Mouse (Mus musculus): ENCODE measurements at regions not wholly inside any gene's neighbourhood (a gene's known extent, or its start where the extent isn't known, plus 50 kb on each side); places are given as distances from the start of the nearest gene placed in this dataset.

GRCm38 (mm10) chr4:56070664-56071334 is 538.5 kb upstream of the Klf4 start:
- no peak for DNase-seq (ENCODE audit: low read depth, low spot score)

DNA sequence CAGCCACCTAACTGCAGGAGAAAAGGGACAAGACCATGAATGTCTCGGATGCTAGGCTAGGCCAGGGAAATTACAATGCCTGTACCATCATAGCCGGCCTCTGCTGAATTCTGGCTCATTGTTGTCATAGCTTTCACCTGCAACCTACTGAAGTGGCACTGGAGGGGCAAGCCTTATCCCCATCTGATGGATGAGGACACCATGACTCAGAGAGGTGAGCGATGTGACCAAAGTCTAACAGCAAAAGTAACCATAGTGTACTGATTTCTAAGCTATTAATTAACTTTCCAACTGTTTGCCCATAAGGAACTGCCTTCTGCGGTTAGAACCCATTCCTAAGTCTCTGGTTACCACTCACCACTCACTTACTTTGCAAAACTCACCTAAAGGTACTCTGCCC is 536.6 kb upstream of the Klf4 start:
- no peak for DNase-seq (ENCODE audit: low read depth, low spot score)

GRCm38 (mm10) chr4:56064657-56065056 is 532.4 kb upstream of the Klf4 start:
- no peak for DNase-seq (ENCODE audit: low read depth, low spot score)

- no peak for DNase-seq (ENCODE audit: low read depth, low spot score)
Measured at GRCm38 (mm10) chr4:56051792-56052380, 519.6 kb upstream of the Klf4 start.

DNA sequence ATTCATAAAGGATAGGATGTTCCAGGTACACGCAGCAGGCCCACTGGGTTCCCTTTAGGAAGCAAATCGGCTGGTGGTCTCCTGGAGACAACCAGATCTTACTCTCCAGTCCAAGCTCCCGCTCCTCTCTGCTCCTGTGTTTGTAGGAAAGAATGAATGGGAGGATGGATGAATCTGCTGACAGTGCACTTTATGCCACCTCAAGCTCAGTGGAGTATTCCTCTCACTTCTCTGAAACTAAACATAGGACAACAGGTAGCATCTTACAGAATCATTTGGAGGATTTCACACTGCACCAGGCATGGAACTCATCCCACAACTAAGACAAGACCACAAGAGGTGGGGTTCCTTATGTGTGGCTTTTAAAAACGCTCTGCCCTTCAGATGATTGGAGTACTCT is 507.1 kb upstream of the Klf4 start:
- no peak for DNase-seq (ENCODE audit: low read depth, low spot score)

DNA sequence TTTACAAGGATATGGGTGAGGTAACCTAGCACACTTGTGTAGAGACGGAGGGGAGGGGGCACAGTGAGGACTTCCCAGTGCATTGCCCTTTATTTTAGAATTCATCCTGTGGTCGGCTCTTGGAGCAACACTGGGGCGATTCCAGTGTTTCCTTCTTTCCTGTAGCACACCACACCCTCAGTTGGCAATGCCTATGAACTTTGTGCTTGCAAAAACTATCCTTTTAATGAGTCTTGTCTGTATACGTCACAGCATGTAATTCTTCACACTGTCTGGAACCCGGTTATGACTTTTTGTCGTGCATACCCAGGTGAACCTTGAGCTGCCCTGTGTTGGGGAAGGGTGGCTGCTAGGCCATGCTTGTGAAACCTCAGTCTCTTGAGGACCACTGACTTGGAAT is 504.1 kb upstream of the Klf4 start:
- DNase-seq (ENCODE audit: low read depth, low spot score) = no peak

DNA sequence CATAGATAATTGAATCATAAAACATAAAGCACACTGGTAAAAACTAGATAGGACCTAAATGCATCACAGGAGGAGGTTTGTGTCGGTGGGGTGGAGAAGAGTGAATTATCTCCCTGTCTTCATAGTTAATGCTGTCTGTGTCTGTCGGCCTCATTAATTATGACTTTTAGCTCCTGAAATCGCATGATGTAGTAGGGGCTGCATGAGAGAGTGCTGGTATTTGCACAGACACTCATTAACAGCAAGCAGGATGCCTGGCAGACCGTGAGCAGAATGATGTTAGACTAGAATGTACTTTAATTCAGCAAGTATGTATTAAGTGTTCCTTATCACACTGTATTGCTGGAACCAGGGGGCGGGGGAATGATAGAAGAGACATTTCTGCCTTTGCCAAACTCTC is 503.3 kb upstream of the Klf4 start:
- no peak for DNase-seq (ENCODE audit: low read depth, low spot score)

DNA sequence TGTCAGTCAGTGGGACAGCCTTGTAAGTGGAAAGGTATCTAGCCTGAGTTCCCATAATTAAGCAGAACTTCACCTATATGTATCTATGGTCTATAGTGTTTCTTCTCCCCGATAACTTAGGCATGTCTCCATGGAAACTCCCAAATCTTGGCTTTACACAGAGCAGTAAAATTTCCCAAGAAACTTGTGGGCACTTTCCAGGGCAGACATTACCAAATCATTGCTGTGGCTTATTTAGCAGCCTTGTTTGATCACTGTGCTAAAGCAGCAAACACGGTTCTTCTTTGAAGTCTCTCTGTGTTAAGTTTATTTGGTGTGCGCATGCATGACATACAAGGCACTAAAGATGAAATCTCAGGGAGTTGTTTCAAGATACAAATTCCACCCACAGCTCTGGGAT is 496.2 kb upstream of the Klf4 start:
- DNase-seq (ENCODE audit: low read depth, low spot score) = no peak

GRCm38 (mm10) chr4:56027258-56027657 is 495.0 kb upstream of the Klf4 start:
- no peak for DNase-seq (ENCODE audit: low read depth, low spot score)

- DNase-seq (ENCODE audit: low read depth, low spot score) = no peak
Measured at GRCm38 (mm10) chr4:56024478-56024877, 492.2 kb upstream of the Klf4 start.

- DNase-seq (ENCODE audit: low read depth, low spot score) = no peak
Measured at GRCm38 (mm10) chr4:56018212-56018611, 485.9 kb upstream of the Klf4 start.

DNA sequence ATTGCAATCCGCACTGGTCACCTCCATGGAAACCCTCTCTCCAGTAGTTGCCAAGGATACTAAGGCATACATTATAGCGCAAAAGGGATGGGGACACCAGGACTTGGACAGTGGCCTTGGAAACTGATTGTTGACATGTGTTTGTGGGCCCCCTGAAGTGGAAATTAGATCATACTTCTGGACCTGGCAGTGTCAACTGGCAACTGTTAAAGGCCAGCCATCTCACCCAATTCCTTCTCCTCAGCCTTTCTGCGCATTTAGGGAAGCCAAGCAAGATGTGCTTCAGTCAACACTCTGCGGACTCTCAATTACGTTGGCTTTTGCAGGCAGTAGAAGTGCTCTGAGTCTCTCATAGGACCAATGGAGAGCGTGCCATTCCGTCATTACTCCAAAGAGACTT is 483.2 kb upstream of the Klf4 start:
- DNase-seq (ENCODE audit: low read depth, low spot score) = no peak

DNA sequence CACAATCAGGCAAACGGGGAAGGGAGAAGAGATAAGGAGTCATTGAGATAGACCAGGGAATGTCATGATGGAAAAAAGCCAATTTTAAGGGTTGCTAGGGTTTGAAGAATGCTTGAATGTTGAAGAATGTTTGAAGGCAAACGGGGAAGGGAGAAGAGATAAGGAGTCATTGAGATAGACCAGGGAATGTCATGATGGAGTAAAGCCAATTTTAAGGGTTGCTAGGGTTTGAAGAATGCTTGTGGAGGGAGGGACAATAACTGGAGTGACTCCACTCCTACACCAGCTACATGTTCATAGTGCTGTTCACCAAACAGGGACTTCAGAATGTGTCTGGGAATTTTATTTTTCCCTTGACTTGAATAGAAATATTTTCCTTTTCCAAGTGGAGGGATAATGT is 476.0 kb upstream of the Klf4 start:
- DNase-seq (ENCODE audit: low read depth, low spot score) = no peak

- no peak for DNase-seq (ENCODE audit: low read depth, low spot score)
Measured at GRCm38 (mm10) chr4:56004227-56004626, 472.0 kb upstream of the Klf4 start.

DNA sequence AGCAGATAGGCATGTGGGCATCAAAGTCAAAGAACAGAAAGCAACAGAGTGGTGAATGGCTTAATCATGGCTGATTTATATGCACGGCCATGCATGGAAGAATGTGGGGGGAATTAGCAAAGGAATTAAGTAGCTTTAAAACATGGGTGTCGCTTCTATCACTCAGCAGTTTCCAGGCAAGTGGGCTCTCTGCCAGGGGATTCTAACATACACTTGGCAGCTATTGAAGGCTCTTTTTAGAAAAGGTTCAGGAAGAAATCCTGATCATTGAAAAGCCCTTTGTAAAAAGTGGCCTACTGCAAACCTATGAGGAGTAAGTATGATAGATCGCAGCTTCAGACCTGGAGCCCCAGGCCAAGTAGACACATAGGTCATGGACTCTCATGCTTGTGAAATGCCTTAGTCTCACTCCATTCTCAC is 469.1 kb upstream of the Klf4 start:
- DNase-seq (ENCODE audit: low read depth, low spot score) = peak; percentile 45

DNA sequence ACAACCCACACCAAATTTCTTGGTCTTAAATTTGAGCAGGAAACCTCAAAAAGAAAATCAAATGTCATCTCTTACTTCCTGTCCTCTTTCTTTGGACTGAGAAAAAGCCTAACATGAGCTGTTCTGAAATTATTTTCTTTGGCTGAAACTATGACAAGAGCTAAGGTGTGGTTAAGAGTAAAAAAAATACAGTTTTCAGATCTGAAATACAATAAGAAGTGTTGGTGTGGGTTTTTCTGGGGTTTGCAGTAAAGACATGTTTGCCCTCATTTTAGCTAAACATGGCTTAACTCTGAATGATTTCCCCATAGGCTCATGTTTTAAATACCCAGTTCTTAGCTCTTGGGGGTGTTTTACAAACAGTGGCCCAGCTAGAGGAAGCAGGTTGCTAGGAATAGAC is 451.8 kb upstream of the Klf4 start:
- DNase-seq (ENCODE audit: low read depth, low spot score) = no peak

GRCm38 (mm10) chr4:55978539-55978938 is 446.3 kb upstream of the Klf4 start:
- DNase-seq (ENCODE audit: low read depth, low spot score) = no peak

GRCm38 (mm10) chr4:55976265-55976664 is 444.0 kb upstream of the Klf4 start:
- no peak for DNase-seq (ENCODE audit: low read depth, low spot score)

GRCm38 (mm10) chr4:55973706-55974105 is 441.4 kb upstream of the Klf4 start:
- DNase-seq (ENCODE audit: low read depth, low spot score) = no peak

DNA sequence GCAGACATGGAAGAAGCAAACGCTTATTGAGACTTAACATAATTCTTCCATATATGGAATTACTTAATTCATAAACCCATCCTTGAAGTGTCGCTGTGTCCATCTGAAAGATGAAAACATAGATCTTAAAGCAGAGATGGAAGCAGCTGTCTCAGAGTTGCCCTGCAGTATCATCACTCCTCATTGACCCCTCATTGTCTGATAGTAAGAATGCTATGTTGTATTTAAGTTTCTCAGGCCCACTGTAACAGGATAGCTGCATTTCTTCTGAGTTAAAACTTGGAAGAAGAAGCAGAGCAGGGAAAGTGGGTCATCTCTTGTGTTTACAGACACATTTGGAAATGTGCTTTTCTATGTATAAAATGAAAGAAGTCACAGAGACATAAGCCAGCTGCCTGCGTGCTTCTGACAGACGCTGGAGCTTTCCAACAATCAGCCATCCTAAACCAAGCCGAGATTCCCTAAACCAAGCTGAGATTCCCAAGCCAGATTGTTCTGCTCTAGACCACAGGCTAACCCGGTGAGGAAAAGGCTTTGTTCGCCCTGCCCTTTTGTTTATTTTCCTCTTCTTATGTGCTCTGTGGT is 440.1 kb upstream of the Klf4 start:
- DNase-seq (ENCODE audit: low read depth, low spot score) = no peak

- DNase-seq (ENCODE audit: low read depth, low spot score) = no peak
Measured at GRCm38 (mm10) chr4:55960063-55960462, 427.8 kb upstream of the Klf4 start.

GRCm38 (mm10) chr4:55953701-55954100 is 421.4 kb upstream of the Klf4 start:
- DNase-seq (ENCODE audit: low read depth, low spot score) = no peak

GRCm38 (mm10) chr4:55952220-55952619 is 420.0 kb upstream of the Klf4 start:
- no peak for DNase-seq (ENCODE audit: low read depth, low spot score)
